Mouse (Mus musculus): Measurements from ENCODE around the gene Gm20662.

The Gm20662 gene

DNA sequence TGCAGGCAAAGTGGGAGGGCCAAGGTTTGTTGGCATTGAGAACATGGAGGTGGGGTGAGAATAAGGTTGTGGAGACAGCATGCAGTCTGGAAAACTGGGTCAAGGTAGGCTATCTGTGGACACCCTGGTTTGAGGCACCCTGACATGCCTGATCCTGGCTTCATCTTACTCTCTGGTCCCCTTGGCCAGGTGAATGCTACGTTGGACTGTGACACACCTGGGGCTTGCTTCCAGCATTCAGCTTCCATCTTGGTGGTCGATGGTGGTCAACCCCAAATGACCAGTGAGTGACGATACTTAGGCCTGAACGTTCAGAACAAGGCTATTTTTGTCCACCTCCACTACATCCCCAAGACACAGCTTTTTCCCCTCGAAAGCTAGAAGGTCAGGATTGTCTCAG is at the start of gene Gm20662:
Gm20662 (plus strand) TSS at position 301 of the 400 bp plus-strand sequence.
- no peak for DNase-seq (ENCODE audit: low read depth)

DNA sequence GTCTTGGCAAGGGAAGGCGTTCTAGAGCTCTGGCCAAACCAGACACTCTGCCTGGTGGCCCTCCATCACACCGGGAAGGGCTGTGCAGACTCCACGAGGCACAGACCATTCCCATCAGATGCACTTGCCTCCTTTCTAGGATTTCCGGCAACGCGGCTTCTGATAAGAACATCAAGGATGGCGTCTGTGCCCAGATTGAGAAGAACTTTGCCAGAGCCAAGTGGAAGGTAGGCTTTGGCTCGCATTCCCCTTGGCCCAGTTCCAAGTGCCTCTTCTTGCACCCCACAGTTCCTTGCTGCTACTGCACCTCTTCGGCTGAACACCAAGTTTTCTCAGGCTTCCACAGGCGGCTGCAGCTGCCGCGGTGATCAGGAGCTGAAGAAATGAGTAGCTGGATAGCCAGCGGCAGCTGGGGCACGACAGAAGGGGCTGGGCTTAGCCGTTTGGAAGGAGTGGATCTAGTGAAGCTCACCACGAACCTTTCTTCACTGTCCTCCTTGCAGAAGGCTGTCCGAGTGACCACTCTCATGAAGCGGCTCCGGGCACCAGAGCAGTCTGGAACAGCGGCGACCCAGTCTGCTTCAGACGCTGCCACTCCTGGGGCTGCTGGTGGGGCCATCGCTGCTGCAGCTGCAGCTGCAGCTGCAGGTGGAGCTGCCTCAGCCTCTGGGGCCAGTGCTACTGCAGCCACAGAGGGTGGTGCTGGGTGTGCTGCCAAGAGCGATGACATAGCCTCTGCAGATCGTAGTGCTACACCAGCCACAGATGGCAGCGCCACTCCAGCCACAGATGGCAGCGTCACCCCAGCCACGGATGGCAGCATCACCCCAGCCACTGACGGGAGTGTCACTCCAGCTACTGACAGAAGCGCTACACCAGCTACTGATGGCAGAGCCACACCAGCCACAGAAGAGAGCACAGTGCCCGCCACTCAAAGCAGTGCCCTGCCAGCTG is 48.6 kb upstream of the Gm20662 start:
- no peak for DNase-seq (ENCODE audit: low read depth)

DNA sequence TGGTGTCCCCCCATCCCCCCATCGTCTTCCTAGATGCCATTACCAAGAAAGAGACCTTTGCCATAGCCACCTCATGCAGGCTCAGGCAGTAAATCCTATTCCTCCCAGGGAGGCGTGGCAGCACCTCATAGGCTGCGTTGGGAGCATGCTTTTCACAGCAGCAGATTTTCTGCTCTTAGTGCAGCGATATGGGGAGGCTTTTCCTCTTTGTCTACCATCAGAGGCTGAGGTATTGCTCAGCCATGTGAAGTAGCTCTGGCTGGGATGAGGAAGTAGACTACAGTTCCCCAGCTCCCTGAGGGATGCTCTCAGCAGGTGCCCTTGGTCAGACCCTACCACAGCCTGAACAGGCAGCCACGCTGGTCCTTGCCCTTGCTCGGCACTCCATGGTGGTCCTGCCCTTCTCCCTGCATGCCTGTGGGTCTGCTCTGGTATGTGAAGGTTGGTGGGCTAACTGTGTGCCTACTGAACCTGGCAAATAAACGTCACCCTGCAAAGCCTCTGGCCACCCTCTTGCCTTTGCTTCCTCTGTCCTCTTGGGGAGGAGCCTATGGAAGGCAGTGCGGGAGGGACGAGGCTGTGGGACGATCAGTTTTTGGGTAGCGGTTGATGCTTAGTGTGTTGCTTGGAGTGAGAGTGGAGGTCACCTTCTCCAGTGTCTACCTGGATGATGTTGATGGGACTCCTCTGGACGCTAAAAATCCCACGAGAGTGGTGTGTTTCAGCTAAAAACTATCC is 46.8 kb upstream of the Gm20662 start:
- DNase-seq (ENCODE audit: low read depth), result no peak

DNA sequence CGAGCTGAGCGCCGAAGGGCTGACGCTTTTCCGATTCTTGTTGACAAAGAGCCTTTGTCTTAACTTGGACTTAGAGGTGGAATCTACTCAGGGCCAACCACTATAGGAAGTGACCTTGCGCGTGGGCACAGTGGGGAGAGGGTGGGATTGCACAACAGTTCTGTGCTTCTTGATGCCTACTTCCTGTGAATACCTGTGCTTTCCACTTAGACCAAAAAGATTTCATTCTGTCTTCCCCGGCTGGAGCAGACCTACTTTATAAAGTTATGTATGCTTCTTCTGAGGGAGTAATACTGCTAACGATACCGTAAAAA is 46.3 kb upstream of the Gm20662 start, which contains the start of gene Traip:
Traip (plus strand) TSS at position 215 of the 314 bp plus-strand sequence.
- DNase-seq (ENCODE audit: low read depth), result no peak

DNA sequence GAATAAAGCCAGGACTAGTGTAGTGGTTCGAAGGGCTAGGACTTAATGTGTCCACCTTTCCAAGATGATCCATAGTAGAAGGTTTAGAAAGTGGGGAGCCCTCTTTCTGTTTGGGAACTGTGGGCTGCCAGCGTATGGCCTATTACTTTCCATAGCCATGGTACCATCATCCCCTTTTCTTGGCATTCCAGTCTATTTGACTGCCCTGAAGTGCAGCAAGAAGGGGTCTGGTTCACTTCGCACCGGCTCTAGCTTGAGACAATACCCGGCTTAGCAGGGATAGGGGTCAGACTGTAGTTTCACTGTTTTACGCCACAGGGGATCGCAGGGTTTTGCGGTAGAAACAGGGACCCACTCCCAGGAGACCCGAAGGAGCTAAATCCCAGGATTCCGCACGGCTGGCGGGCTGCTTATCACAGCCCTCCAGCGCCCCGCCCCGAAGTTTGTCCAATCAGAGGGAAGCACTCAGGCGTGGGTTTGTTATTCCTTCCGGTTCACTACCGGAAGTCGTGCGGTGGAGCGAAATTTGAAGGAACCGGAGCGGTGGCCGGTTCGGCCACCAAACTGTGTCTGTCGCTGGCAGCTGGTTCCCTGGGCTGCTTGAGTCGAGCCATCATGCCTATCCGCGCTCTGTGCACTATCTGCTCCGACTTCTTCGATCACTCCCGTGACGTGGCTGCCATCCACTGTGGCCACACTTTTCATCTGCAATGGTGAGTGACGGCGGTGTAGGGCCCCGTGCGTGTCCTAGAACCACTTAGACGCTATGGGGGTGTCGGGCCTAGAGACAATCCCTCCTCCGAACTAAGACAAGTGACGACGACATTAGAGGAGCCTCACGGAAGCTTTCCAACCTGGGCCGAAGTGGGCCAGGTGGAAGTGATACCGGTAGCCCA is 45.4 kb upstream of the Gm20662 start:
- DNase-seq (ENCODE audit: low read depth), result peak; percentile 78

DNA sequence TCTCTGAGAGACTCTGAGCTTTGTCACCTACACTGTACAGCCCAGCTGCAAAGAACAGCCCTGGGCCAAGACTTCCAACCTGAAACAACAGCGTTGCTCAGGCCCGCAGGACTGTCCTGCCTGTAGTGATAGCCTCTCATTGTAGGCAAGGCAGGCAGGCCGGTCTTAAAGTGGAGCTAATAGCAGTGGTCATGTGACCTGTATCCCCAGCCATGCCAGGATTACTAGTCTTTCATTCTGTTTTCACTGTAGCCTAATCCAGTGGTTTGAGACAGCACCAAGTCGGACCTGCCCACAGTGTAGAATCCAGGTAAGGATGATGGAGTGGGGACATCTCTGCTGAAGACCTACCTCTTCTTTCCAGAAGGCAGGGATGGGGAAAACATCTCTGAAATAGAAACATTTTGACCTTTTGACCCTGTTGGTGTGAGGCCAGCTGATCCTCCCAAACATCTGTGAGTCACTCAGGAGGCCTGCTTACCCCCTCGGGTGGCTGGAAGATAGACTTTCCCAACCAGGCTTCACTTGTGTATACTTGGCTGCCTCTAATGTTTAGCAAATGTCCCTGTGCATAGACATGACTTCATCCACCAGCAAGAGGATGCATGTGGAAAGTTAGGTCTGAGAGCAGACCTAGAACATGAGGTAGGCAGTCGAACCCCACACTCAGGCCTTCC is 40.4 kb upstream of the Gm20662 start:
- DNase-seq (ENCODE audit: low read depth), result no peak

GRCm38 (mm10) chr9:107957141-107957540 is 39.0 kb upstream of the Gm20662 start:
- no peak for DNase-seq (ENCODE audit: low read depth)

- no peak for DNase-seq (ENCODE audit: low read depth)
These were observed 36.3 kb upstream of the Gm20662 start for GRCm38 (mm10) chr9:107959896-107960295.

DNA sequence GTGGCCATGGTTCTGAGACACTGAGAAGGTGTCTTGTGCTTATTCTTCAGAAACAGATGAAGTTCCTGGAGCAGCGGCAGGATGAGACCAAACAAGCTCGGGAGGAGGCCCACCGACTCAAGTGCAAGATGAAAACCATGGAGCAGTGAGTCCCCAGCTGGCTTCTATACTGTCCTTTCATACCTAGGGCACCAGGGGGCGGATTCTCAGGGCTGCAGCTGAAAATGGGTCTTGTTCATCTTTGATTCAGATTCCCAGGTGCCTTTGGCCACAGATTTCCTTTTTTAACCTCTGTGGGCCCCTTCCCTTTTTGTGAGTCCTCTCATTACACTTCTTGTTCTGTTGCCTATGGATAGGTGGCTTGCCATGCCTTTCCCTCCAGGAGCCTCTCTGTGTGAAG is 35.2 kb upstream of the Gm20662 start:
- DNase-seq (ENCODE audit: low read depth), result no peak

GRCm38 (mm10) chr9:107961351-107961762 is 34.8 kb upstream of the Gm20662 start:
- no peak for DNase-seq (ENCODE audit: low read depth)

- no peak for DNase-seq (ENCODE audit: low read depth)
These were observed 34.3 kb upstream of the Gm20662 start for GRCm38 (mm10) chr9:107961881-107962280.

- DNase-seq (ENCODE audit: low read depth), result no peak
These were observed 33.2 kb upstream of the Gm20662 start for GRCm38 (mm10) chr9:107962916-107963315.

DNA sequence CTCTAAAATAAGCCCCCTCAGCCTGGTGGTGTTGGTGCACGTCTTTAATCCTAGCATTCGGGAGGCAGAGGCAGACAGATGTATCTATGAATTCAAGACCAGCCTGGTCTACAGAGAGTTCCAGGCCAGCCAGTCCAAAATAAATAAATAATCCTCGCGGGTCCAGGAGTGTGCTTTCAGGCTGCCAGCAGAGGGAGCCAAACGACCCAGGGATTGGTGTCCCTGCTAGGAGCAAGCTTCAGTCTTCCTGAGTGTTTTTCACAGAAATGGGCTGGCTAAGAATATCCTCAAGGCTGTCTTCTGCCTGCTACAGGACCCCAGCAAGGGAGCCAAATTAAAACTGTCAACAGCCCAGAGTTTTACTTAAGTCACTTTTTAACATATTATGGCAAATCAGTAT is 32.4 kb upstream of the Gm20662 start:
- DNase-seq (ENCODE audit: low read depth), result peak; percentile 86

DNA sequence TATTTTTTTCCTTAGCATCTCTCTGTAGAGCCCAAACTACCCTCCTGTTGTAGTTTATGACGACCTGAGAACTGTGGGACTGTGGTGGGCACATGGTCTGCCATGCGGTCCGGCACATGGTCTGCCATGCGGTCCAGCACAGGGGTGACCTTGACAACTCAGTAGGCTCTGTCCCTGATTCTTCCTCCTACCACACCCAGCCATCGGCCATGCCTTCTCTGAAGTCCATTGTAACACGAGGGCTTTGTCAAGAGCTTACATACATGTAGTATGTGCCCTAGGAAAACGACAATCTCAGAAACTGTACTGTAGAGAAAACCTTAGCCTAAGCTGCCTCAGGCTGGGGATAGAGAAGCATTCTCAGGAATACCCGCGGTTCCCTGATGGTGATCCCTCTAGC is 31.5 kb upstream of the Gm20662 start:
- no peak for DNase-seq (ENCODE audit: low read depth)

- DNase-seq (ENCODE audit: low read depth), result no peak
These were observed 29.5 kb upstream of the Gm20662 start for GRCm38 (mm10) chr9:107966676-107967075.

DNA sequence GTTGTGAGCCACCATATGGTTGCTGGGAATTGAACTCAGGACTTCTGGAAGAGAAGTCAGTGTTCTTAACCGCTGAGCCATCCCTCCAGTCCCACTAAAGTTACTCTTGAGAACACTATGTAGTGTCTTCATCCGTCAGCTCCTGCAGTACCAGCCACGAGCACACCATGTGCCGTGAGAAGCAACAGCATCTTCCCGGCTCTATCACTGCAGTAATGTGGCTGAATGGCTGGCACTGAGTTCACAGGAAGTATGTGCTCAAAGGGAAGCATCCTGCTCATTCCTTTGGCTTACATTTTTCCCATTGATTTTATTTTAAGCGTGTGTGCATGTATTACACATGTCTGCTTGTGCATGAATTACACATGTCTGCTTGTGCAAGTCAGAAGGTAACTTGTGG is 28.7 kb upstream of the Gm20662 start:
- no peak for DNase-seq (ENCODE audit: low read depth)

GRCm38 (mm10) chr9:107968531-107968930 is 27.6 kb upstream of the Gm20662 start:
- no peak for DNase-seq (ENCODE audit: low read depth)

- DNase-seq (ENCODE audit: low read depth), result no peak
These were observed 25.8 kb upstream of the Gm20662 start for GRCm38 (mm10) chr9:107970311-107970710.

GRCm38 (mm10) chr9:107971690-107972541 is 24.2 kb upstream of the Gm20662 start:
- no peak for DNase-seq (ENCODE audit: low read depth)

DNA sequence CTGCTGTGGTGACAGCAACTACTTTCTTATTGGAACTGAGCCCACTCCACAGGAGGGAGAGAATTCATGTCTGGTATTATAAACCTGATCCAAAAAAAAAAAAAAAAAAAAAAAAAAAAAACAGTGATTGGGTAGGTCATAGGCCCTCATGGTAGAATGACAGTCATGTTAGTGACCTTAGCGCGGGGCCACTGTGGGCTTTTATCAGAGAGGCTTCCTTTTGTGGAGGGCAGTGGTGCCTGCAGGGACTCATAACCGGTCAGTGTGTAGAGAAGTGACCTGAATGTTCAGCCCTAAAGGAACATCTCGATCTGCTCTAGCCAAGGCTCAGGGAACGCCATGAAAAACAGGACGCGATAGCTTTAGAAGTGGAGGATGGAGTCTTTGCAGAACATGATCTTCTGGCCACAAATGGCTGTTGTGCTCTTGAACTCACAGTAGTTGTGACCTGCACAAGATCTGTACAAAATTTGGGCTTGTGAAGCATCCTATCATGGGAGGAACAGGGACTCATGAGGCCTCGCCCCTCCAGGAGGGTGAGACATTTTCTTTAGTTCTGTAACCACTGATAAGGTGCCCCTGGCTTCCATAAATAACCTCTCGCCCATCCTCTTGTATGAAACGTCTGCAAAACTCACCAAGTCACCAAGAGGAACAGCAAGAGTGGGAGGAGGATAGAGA is 21.5 kb upstream of the Gm20662 start:
- no peak for DNase-seq (ENCODE audit: low read depth)

Data from c-Kit-positive CD71-negative TER-119-negative erythroid progenitor cells, embryonic 14.5 days (primary cell).